Mouse (Mus musculus): ENCODE measurements around the gene Lrrc4c. TPM values are rescaled to one million over a fixed set of nuclear protein-coding genes. Genes with fewer than 3 reads are reported as not detected.

Gene Lrrc4c
- polyA plus RNA-seq, 1 experiment from 2014 or later, result 19.5 TPM

- Histone ChIP-seq H3K4me3 (ENCODE audit: low read depth, low read length) (no peak overlapping the region), H3K9ac (ENCODE audit: low read length) (no peak overlapping the region), H3K4me1 (ENCODE audit: control insufficient read depth, insufficient read depth, low read length) (no peaks in the 10 kb centered on the region), H3K4me2 (ENCODE audit: low read length) (no peak overlapping the region), H3K27ac (ENCODE audit: low read depth, low read length) (no peak overlapping the region), H3K36me3 (ENCODE audit: control insufficient read depth, insufficient read depth, low read length) (no peaks in the 10 kb centered on the region), H3K9me3 (replicated peaks; ENCODE audit: control insufficient read depth, low read length) (no peaks in the 10 kb centered on the region), H3K27me3 (replicated peaks; ENCODE audit: control insufficient read depth, insufficient read depth, low read length) (no peaks in the 10 kb centered on the region)
- peak; percentile 69 for DNase-seq (ENCODE audit: low spot score)
- 64% methylated on average over 5 of the region's 5 CpGs for WGBS
- ATAC-seq, result peak; percentile 61
Measured at GRCm38 (mm10) chr2:96850839-96851396, 532.9 kb downstream of the Lrrc4c start.

- ATAC-seq (no peak), DNase-seq (ENCODE audit: low spot score) (no peak)
- no peak overlapping the region for H3K9ac ChIP-seq (ENCODE audit: low read length)
- WGBS, result 90% methylated on average over 1 of the region's 1 CpGs
- H3K4me2 ChIP-seq (ENCODE audit: low read length), result no peak overlapping the region
- no peaks in the 10 kb centered on the region for H3K9me3 ChIP-seq (replicated peaks; ENCODE audit: control insufficient read depth, low read length)
- H3K36me3 ChIP-seq (ENCODE audit: control insufficient read depth, insufficient read depth, low read length), result no peaks in the 10 kb centered on the region
- H3K4me3 ChIP-seq (ENCODE audit: low read depth, low read length), result no peak overlapping the region
- H3K27ac ChIP-seq (ENCODE audit: low read depth, low read length), result no peak overlapping the region
- H3K4me1 ChIP-seq (ENCODE audit: control insufficient read depth, insufficient read depth, low read length), result no peaks in the 10 kb centered on the region
- no peaks in the 10 kb centered on the region for H3K27me3 ChIP-seq (replicated peaks; ENCODE audit: control insufficient read depth, insufficient read depth, low read length)
Measured at GRCm38 (mm10) chr2:96853797-96854196, 535.8 kb downstream of the Lrrc4c start.

DNA sequence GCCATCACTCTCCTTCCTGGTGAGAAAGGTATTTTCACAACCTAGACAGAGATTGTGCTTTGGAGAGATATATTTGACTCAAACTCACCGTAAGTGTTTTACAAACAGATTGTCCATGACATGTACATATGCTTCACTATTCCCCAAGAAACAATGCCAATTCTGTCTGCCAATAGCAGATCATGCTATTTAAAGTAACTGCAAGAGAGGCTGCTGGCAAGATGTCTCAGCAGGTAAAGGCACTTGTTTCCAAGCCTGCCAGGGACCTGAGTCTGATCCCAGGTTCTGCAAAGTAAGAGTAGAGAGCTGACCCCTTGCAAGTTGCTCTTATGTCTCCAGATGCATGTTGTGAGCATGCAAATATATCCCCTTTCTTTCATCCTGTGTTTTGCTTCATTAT, 558.1 kb downstream of the Lrrc4c start:
- ATAC-seq (no peak), DNase-seq (ENCODE audit: low spot score) (peak; percentile 47)
- Histone ChIP-seq H3K27ac (ENCODE audit: low read depth, low read length) (no peak overlapping the region), H3K9ac (ENCODE audit: low read length) (no peak overlapping the region), H3K36me3 (ENCODE audit: control insufficient read depth, insufficient read depth, low read length) (no peaks in the 10 kb centered on the region), H3K9me3 (replicated peaks; ENCODE audit: control insufficient read depth, low read length) (no peaks in the 10 kb centered on the region), H3K4me1 (ENCODE audit: control insufficient read depth, insufficient read depth, low read length) (no peaks in the 10 kb centered on the region), H3K4me2 (ENCODE audit: low read length) (no peak overlapping the region), H3K4me3 (ENCODE audit: low read depth, low read length) (no peak overlapping the region), H3K27me3 (replicated peaks; ENCODE audit: control insufficient read depth, insufficient read depth, low read length) (no peaks in the 10 kb centered on the region)
- 78% methylated on average over 1 of the region's 1 CpGs for WGBS

DNA sequence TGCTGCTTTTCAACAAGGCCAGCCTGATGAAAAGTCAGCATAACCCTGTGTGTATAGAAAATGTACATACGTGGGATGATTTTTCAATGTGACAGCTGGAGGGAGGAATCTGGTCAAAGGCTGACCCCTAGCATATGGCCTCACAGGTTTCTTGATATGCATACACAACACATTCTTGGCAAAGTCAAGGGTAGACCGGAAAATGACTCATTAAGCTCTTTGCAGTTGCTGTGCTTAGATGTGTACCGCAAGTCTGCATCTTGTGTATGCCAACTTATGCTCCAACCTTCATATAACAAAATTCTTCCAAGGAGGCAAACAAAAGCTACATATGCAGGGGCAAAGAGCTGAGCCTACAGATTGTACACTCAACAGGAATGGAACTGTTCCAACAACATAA, 631.6 kb downstream of the Lrrc4c start:
- WGBS, result 67% methylated on average over 3 of the region's 3 CpGs
- ATAC-seq, result peak; percentile 29; the same call in 1 of the 2 replicates
- no peaks in the 10 kb centered on the region for H3K9me3 ChIP-seq (replicated peaks; ENCODE audit: control insufficient read depth, low read length)
- no peaks in the 10 kb centered on the region for H3K36me3 ChIP-seq (ENCODE audit: control insufficient read depth, insufficient read depth, low read length)
- DNase-seq (ENCODE audit: low spot score), result peak; percentile 46
- no peaks in the 10 kb centered on the region for H3K4me1 ChIP-seq (ENCODE audit: control insufficient read depth, insufficient read depth, low read length)
- no peak overlapping the region for H3K4me2 ChIP-seq (ENCODE audit: low read length)
- H3K4me3 ChIP-seq (ENCODE audit: low read depth, low read length), result no peak overlapping the region
- no peak overlapping the region for H3K9ac ChIP-seq (ENCODE audit: low read length)
- no peak overlapping the region for H3K27ac ChIP-seq (ENCODE audit: low read depth, low read length)
- no peaks in the 10 kb centered on the region for H3K27me3 ChIP-seq (replicated peaks; ENCODE audit: control insufficient read depth, insufficient read depth, low read length)

- no peak overlapping the region for H3K27ac ChIP-seq (ENCODE audit: low read depth, low read length)
- no peaks in the 10 kb centered on the region for H3K4me1 ChIP-seq (ENCODE audit: control insufficient read depth, insufficient read depth, low read length)
- H3K36me3 ChIP-seq (ENCODE audit: control insufficient read depth, insufficient read depth, low read length), result no peaks in the 10 kb centered on the region
- no peak overlapping the region for H3K4me2 ChIP-seq (ENCODE audit: low read length)
- no peak for ATAC-seq
- H3K4me3 ChIP-seq (ENCODE audit: low read depth, low read length), result no peak overlapping the region
- H3K9ac ChIP-seq (ENCODE audit: low read length), result no peak overlapping the region
- H3K9me3 ChIP-seq (replicated peaks; ENCODE audit: control insufficient read depth, low read length), result no peaks in the 10 kb centered on the region
- no peaks in the 10 kb centered on the region for H3K27me3 ChIP-seq (replicated peaks; ENCODE audit: control insufficient read depth, insufficient read depth, low read length)
- no peak for DNase-seq (ENCODE audit: low spot score)
Measured at GRCm38 (mm10) chr2:96999521-96999920, 681.6 kb downstream of the Lrrc4c start.

DNA sequence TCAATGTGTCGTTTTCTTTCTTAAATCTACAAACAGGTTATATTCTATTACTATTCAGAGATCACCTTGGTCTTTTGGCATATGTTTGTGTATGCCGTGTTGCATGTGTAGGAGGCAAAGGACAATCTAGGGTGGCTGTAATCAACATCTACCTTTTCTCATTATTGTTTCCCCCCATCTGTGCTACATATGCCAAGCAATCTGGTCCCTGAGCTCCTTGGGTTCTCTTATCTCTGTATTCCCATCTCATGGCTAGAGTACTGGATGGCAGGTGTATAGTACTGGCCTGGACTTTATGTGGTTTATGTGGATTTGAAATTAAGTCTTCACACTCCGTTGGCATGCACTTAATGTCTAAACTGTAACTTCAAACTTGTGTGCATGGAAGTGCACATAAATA, 700.4 kb downstream of the Lrrc4c start:
- Histone ChIP-seq H3K4me3 (ENCODE audit: low read depth, low read length) (no peak overlapping the region), H3K9ac (ENCODE audit: low read length) (no peak overlapping the region), H3K9me3 (replicated peaks; ENCODE audit: control insufficient read depth, low read length) (no peaks in the 10 kb centered on the region), H3K4me2 (ENCODE audit: low read length) (no peak overlapping the region), H3K36me3 (ENCODE audit: control insufficient read depth, insufficient read depth, low read length) (no peaks in the 10 kb centered on the region), H3K4me1 (ENCODE audit: control insufficient read depth, insufficient read depth, low read length) (no peaks in the 10 kb centered on the region), H3K27me3 (replicated peaks; ENCODE audit: control insufficient read depth, insufficient read depth, low read length) (no peaks in the 10 kb centered on the region), H3K27ac (ENCODE audit: low read depth, low read length) (no peak overlapping the region)
- DNase-seq (ENCODE audit: low spot score) (no peak), ATAC-seq (no peak)
- 81% methylated on average over 3 of the region's 3 CpGs for WGBS

- ATAC-seq (0 out of 2 replicates have a peak, but pooled peaks have one; percentile 29), DNase-seq (ENCODE audit: low spot score) (no peak)
- H3K27ac ChIP-seq (ENCODE audit: low read depth, low read length), result no peak overlapping the region
- no peaks in the 10 kb centered on the region for H3K27me3 ChIP-seq (replicated peaks; ENCODE audit: control insufficient read depth, insufficient read depth, low read length)
- no peak overlapping the region for H3K4me3 ChIP-seq (ENCODE audit: low read depth, low read length)
- H3K4me1 ChIP-seq (ENCODE audit: control insufficient read depth, insufficient read depth, low read length), result no peaks in the 10 kb centered on the region
- H3K36me3 ChIP-seq (ENCODE audit: control insufficient read depth, insufficient read depth, low read length), result no peaks in the 10 kb centered on the region
- 10% methylated on average over 1 of the region's 1 CpGs for WGBS
- no peaks in the 10 kb centered on the region for H3K9me3 ChIP-seq (replicated peaks; ENCODE audit: control insufficient read depth, low read length)
- H3K9ac ChIP-seq (ENCODE audit: low read length), result no peak overlapping the region
- H3K4me2 ChIP-seq (ENCODE audit: low read length), result no peak overlapping the region
Measured at GRCm38 (mm10) chr2:97026991-97027390, 709.0 kb downstream of the Lrrc4c start.

DNA sequence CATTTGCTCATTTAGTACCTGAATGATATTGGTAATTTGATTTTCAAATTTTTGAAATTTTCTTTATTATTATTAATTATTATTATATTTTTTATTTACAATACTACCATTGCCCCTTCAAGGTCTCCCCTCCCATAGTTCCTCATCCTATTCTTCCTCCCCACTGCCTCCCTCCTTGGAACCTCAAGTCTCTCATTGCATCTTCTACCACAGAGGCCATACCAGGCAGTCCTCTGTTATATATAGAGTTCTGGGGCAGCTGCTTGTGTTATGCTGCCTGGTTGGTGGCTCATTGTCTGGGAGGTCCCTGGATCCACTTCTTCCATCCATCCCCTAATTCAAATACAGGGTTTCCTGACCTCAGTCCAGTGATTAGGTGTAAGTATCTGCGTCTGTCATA, 709.6 kb downstream of the Lrrc4c start:
- Histone ChIP-seq H3K27me3 (replicated peaks; ENCODE audit: control insufficient read depth, insufficient read depth, low read length) (no peaks in the 10 kb centered on the region), H3K4me3 (ENCODE audit: low read depth, low read length) (no peak overlapping the region), H3K9me3 (replicated peaks; ENCODE audit: control insufficient read depth, low read length) (no peaks in the 10 kb centered on the region), H3K4me2 (ENCODE audit: low read length) (no peak overlapping the region), H3K36me3 (ENCODE audit: control insufficient read depth, insufficient read depth, low read length) (no peaks in the 10 kb centered on the region), H3K27ac (ENCODE audit: low read depth, low read length) (no peak overlapping the region), H3K4me1 (ENCODE audit: control insufficient read depth, insufficient read depth, low read length) (no peaks in the 10 kb centered on the region), H3K9ac (ENCODE audit: low read length) (no peak overlapping the region)
- ATAC-seq, result no peak
- no peak for DNase-seq (ENCODE audit: low spot score)
- WGBS, result 89% methylated on average over 1 of the region's 1 CpGs

DNA sequence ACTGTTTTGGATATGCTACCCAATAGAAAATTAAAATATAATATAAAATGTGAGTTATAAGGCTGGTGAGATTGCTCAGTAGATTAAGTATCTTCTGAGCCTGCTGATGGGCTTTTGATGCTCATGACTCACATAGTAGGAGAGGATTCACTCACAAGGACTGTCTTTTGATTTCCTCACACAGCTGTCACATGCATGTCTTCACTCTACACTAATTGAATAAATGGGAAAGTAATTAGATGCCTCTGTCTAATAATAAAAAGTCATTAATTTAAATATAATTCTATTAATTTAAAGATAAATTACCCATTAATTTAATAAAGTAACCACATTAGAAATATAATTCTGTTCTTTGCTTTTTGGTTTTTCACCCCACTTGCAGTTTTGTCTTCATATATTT, 718.4 kb downstream of the Lrrc4c start:
- DNase-seq (ENCODE audit: low spot score) (no peak), ATAC-seq (no peak)
- Histone ChIP-seq H3K4me3 (ENCODE audit: low read depth, low read length) (no peak overlapping the region), H3K27ac (ENCODE audit: low read depth, low read length) (no peak overlapping the region), H3K9ac (ENCODE audit: low read length) (no peak overlapping the region), H3K4me2 (ENCODE audit: low read length) (no peak overlapping the region), H3K9me3 (replicated peaks; ENCODE audit: control insufficient read depth, low read length) (no peaks in the 10 kb centered on the region), H3K4me1 (ENCODE audit: control insufficient read depth, insufficient read depth, low read length) (no peaks in the 10 kb centered on the region), H3K27me3 (replicated peaks; ENCODE audit: control insufficient read depth, insufficient read depth, low read length) (no peaks in the 10 kb centered on the region), H3K36me3 (ENCODE audit: control insufficient read depth, insufficient read depth, low read length) (no peaks in the 10 kb centered on the region)

All from forebrain, embryonic 14.5 days (tissue).